Mouse (Mus musculus) midbrain, embryonic 15.5 days (tissue): ENCODE results near the gene Gabrb1. TPM values are rescaled to one million over a fixed set of nuclear protein-coding genes. Genes with fewer than 3 reads are reported as not detected.

ENCODE experiments used
- ATAC-seq: fragments of 200-750 bp; cut with Nextera tagmentation; replicated peaks from 2 replicates; pipeline ENCODE4 v1.8.0; 2017; ENCODE audit warnings: moderate TSS enrichment
- H3K27ac ChIP-seq: fragments of 300-500 bp; sonication (generic); 2 replicates; pipeline ENCODE4 v1.5.1; 2015; ENCODE audit warnings: mild to moderate bottlenecking, inconsistent platforms
- H3K27me3 ChIP-seq: fragments of 300-500 bp; sonication (generic); replicated peaks from 2 replicates; pipeline ENCODE4 v1.6.1; 2015; ENCODE audit warnings: inconsistent platforms
- H3K36me3 ChIP-seq: fragments of 300-500 bp; sonication (generic); replicated peaks from 2 replicates; pipeline ENCODE4 v1.6.1; 2015; ENCODE audit warnings: inconsistent platforms
- H3K4me1 ChIP-seq: fragments of 300-500 bp; sonication (generic); 2 replicates; pipeline ENCODE4 v1.6.1; 2015; ENCODE audit warnings: inconsistent platforms
- H3K4me2 ChIP-seq: fragments of 300-500 bp; sonication (generic); 2 replicates; pipeline ENCODE4 v1.6.1; 2015; ENCODE audit warnings: inconsistent platforms, mild to moderate bottlenecking, moderate library complexity
- H3K4me3 ChIP-seq: fragments of 300-500 bp; sonication (generic); 2 replicates; pipeline ENCODE4 v1.5.1; 2015; ENCODE audit warnings: mild to moderate bottlenecking, inconsistent platforms
- H3K9ac ChIP-seq: fragments of 300-500 bp; sonication (generic); 2 replicates; pipeline ENCODE4 v1.6.1; 2015; ENCODE audit warnings: mild to moderate bottlenecking, inconsistent platforms
- H3K9me3 ChIP-seq: fragments of 300-500 bp; sonication (generic); 2 replicates; pipeline ENCODE4 v1.6.1; 2016; ENCODE audit warnings: inconsistent platforms
- WGBS: fragments of 180-500 bp; shearing (Covaris S2); methylation state at CpG from one replicate; pipeline ENCODE4 v1.1.7; 2015; ENCODE audit warnings: mixed read lengths; 5-methylcytosine and 5-hydroxymethylcytosine counted together
- polyA plus RNA-seq: library from polyadenylated mRNA; unstranded; fragments of >200 nt; fragmentation: Nextera tagmentation; extraction: Ambion mirVana; gene quantifications from 2 replicates; pipeline ENCODE4 v1.2.1, GENCODE M21; 2015

The Gabrb1 gene
- polyA plus RNA-seq, 1 experiment from 2014 or later = 32.8 TPM

DNA sequence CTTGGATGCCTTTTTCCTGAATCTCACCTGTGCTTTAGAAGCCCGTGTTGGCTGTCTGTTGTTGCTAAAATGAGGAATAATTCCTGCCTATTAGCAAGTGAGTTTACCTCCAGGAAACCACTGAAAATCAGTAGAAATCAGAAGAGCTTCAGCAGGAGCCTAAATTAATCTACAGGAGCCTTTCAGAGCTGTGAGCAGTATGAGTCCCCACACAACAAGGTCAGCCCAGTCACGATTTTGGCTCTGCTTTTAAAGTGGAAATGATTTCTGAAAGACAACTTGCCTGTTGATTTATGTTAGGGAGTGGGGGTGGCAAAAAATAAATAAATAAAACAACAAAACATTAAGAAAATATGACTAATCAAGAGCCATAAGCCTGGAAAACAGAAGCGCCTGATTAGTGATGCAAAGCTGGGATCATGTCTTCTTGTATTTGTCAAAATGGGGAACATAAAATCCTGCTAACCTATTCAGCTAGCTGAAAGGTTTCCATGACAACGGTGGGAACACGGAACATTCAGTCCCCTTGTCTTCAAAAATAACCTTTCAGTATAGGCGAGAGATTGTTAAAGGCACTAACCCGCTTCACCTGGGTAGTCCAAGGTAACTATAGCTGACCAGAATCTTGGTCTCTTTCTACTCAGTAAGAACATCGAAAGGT is 312.4 kb downstream of the Gabrb1 start:
- Histone ChIP-seq H3K36me3 (no peaks in the 10 kb centered on the region), H3K4me3 (no peak overlapping the region), H3K4me1 (peaks cover 21% of the 10 kb centered on the region), H3K9ac (no peak overlapping the region), H3K27ac (peak overlapping the region; percentile 77), H3K4me2 (peak overlapping the region; percentile 4; the same call in 1 of the 2 replicates), H3K9me3 (no peaks in the 10 kb centered on the region), H3K27me3 (no peaks in the 10 kb centered on the region)
- ATAC-seq = peak; percentile 73
- WGBS = 29% methylated on average over 8 of the region's 8 CpGs

DNA sequence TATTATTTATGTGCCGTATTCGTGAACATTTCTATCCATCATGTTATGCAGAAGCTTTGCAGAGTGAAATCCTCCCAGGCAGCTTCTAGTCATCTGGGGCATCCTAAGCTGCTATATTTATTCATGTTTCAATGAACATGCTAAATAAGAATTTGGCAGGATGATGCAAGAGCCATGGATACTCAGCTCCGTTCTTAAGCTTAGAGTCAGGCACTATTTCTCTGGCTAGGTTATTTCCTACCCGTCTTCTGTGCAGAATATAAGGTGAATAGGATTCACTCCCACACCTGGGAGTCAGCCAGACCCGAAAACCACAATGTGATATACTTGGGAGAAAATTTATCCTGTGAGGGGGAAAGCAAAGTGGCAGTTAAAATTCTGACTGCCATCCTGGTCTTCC is 314.9 kb downstream of the Gabrb1 start:
- 50% methylated on average over 5 of the region's 5 CpGs for WGBS
- Histone ChIP-seq H3K36me3 (no peaks in the 10 kb centered on the region), H3K27me3 (no peaks in the 10 kb centered on the region), H3K9me3 (no peaks in the 10 kb centered on the region), H3K4me2 (no peak overlapping the region), H3K4me1 (peaks cover 29% of the 10 kb centered on the region), H3K4me3 (no peak overlapping the region), H3K9ac (no peak overlapping the region), H3K27ac (peak overlapping the region; percentile 63; the same call in 1 of the 2 replicates)
- ATAC-seq = 0 out of 2 replicates have a peak, but pooled peaks have one; percentile 3

DNA sequence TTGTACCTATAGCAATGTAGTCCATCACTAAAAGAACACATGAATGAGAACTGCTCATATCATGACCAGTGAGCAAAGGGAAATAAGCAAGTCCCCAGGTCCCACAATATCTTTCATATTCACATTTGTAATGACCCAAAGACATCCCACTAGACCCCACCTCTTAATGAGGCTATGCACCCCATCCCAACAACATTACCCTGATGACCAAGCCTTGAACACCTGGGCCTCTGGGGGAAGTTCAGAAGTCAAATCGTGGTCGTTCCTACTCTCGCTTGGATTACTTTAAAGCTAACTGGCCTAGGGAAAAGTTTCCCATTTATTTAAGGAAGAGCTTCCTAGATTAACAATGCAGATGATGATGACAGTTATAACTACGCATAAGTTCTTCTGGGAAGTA is 318.2 kb downstream of the Gabrb1 start:
- Histone ChIP-seq H3K4me1 (peaks cover 14% of the 10 kb centered on the region), H3K27ac (peak overlapping the region; percentile 74), H3K4me2 (peak overlapping the region; percentile 4; the same call in 1 of the 2 replicates), H3K9me3 (no peaks in the 10 kb centered on the region), H3K27me3 (no peaks in the 10 kb centered on the region), H3K4me3 (no peak overlapping the region), H3K36me3 (no peaks in the 10 kb centered on the region), H3K9ac (no peak overlapping the region)
- peak; percentile 1; the same call in 1 of the 2 replicates for ATAC-seq
- WGBS = 56% methylated on average over 4 of the region's 4 CpGs

DNA sequence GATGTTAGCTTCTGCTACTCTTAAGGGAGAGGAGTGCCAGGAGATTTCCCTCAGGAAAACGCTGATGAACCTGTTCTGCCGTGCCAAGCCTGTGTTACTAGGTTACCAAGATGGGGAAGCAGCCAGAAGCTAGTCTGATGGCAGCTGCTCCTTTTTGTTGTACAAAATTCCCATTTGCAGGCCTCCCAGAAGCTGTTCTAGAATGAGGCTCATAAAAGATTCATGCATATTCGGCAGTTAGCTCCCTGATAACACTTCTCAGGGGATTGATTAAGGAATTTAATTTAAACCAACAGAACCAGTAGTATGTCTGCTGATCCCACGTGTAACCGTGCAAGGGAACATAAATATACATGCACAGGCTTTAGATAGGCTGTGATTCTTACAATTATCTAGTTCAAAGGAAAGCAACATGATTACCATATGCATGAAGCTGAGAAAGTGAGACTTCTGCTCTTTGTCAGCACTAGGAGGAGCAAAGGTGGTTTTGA is 318.7 kb downstream of the Gabrb1 start:
- Histone ChIP-seq H3K4me2 (peak overlapping the region; percentile 4; the same call in 1 of the 2 replicates), H3K9me3 (no peaks in the 10 kb centered on the region), H3K36me3 (no peaks in the 10 kb centered on the region), H3K4me3 (no peak overlapping the region), H3K4me1 (peaks cover 14% of the 10 kb centered on the region), H3K27ac (peak overlapping the region; percentile 74), H3K27me3 (no peaks in the 10 kb centered on the region), H3K9ac (no peak overlapping the region)
- ATAC-seq = peak; percentile 96
- WGBS = 11% methylated on average over 5 of the region's 5 CpGs

DNA sequence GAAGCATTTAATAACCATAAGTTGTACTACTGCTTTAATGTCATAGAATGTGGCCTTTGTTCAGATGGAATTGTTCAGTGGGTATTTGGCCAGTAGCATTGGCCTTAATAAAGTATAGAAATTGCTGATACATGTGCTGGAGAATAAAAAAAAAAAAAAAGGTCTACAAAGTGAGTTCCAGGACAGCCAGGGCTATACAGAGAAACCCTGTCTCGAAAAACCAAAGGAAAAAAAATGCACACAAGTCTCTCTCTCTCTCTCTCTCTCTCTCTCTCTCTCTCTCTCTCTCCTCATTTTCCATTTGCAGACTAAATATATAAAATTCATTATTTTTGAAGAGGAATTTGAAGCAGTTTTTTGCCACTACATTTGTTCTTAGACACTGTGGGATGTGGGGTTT is 328.6 kb downstream of the Gabrb1 start:
- WGBS = 43% methylated on average over 1 of the region's 1 CpGs
- H3K27ac ChIP-seq = peak overlapping the region; percentile 26; the same call in 1 of the 2 replicates
- peak; percentile 48; the same call in 1 of the 2 replicates for ATAC-seq

DNA sequence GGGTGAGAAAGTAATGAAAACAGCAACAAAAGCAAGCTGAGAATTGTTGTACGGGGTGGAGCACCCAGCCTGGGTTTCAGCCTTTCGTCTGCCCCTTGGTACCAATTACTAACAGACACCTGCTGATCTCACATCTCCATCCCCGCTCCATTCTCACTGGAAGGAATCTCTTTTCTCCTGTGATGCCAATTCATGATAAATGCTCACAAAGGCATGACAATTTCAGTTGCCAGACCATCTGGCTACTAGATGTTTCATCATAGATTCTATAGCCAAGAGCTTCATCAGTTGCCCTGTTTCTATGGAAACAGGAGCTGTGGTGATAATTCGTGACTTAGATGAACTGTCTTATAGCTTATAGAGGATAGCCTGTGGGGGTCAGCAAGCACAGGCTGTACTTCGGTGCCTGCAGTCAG is 329.1 kb downstream of the Gabrb1 start:
- Histone ChIP-seq H3K27ac (peak overlapping the region; percentile 26), H3K4me3 (no peak overlapping the region), H3K36me3 (no peaks in the 10 kb centered on the region), H3K4me2 (no peak overlapping the region), H3K4me1 (peaks cover 6% of the 10 kb centered on the region), H3K9ac (no peak overlapping the region), H3K27me3 (no peaks in the 10 kb centered on the region), H3K9me3 (no peaks in the 10 kb centered on the region)
- peak; percentile 84 for ATAC-seq
- WGBS = 26% methylated on average over 5 of the region's 5 CpGs

More for the DNA sequence above, 328.6 kb downstream of the Gabrb1 start:
- no peak overlapping the region for H3K4me3 ChIP-seq
- H3K27me3 ChIP-seq = no peaks in the 10 kb centered on the region
- no peak overlapping the region for H3K9ac ChIP-seq
- no peaks in the 10 kb centered on the region for H3K9me3 ChIP-seq
- H3K36me3 ChIP-seq = no peaks in the 10 kb centered on the region
- H3K4me2 ChIP-seq = no peak overlapping the region
- peaks cover 6% of the 10 kb centered on the region for H3K4me1 ChIP-seq

DNA sequence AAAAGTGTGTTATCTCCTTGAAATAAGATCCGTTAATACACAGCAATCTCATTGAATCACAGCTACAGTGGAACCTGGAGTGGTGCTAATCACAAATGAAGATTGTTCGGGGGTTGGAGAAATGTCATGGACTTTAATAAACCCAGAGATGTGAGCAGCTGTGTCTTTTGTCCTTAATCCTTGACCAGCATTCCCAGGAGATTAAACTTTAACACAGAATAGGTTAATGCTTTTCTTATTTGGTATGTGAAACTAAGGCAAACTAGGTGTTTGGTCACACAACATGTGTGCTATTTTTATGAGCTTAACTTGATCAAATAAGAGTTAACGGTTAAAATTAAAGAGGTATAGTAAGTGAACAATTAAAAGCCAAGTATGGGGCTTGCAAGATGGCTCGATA is 341.6 kb downstream of the Gabrb1 start:
- Histone ChIP-seq H3K27ac (no peak overlapping the region), H3K4me3 (no peak overlapping the region), H3K36me3 (no peaks in the 10 kb centered on the region), H3K9ac (no peak overlapping the region), H3K27me3 (no peaks in the 10 kb centered on the region), H3K4me2 (no peak overlapping the region), H3K9me3 (no peaks in the 10 kb centered on the region), H3K4me1 (no peaks in the 10 kb centered on the region)
- ATAC-seq = no peak
- WGBS = 56% methylated on average over 4 of the region's 4 CpGs

DNA sequence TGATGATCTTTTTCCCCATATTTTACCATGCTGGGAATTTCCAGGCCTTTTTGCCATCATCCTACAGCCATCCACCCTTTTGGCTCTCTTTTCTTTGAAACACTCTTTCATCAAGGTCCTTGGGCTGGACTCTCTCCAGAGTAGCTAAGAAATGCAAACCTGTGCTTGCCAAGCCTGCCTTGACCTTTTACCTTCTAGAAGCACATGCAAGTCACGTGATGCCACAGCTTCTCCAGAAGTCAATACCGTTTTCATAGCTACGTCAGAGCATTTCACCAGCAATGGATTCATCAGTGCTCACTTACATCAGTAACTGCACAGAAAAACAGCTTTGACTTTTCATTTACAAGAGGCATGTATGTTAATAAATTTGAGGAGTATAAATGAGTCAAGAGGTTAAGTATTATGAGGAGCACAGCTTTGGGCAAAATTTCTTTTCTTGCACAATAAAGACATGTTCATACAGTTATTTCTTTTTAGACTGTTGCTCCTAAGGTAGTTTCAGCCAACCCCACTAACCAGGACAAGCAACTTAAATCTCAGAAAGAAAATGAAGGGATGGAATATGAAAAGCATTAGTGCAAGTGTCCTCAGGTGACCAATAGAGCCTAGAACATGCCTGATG is 346.0 kb downstream of the Gabrb1 start:
- WGBS = 88% methylated on average over 3 of the region's 3 CpGs
- Histone ChIP-seq H3K4me2 (no peak overlapping the region), H3K36me3 (no peaks in the 10 kb centered on the region), H3K9me3 (no peaks in the 10 kb centered on the region), H3K4me1 (no peaks in the 10 kb centered on the region), H3K9ac (no peak overlapping the region), H3K27me3 (no peaks in the 10 kb centered on the region), H3K4me3 (no peak overlapping the region), H3K27ac (no peak overlapping the region)
- ATAC-seq = no peak

DNA sequence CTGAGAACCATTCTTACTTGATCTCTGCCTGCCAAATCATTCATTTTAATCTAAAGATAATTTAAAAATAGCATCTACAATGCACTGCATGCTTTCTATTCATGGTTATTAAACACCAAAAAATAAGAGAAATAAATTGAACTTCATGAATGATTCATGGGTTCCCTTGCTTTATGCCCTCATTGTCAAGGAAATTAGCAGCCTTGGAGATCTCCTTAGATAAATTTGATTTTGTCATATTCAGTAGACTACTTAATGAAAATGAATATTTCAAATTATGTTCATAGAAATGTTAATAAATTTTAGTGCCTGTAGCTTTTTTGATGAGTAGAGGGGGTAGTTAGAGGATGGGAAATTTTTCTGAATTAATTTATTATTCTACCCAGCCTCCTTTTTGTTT is 379.0 kb downstream of the Gabrb1 start:
- Histone ChIP-seq H3K9me3 (no peaks in the 10 kb centered on the region), H3K27ac (no peak overlapping the region), H3K4me2 (no peak overlapping the region), H3K4me1 (no peaks in the 10 kb centered on the region), H3K4me3 (no peak overlapping the region), H3K9ac (no peak overlapping the region), H3K36me3 (no peaks in the 10 kb centered on the region), H3K27me3 (no peaks in the 10 kb centered on the region)
- no peak for ATAC-seq

DNA sequence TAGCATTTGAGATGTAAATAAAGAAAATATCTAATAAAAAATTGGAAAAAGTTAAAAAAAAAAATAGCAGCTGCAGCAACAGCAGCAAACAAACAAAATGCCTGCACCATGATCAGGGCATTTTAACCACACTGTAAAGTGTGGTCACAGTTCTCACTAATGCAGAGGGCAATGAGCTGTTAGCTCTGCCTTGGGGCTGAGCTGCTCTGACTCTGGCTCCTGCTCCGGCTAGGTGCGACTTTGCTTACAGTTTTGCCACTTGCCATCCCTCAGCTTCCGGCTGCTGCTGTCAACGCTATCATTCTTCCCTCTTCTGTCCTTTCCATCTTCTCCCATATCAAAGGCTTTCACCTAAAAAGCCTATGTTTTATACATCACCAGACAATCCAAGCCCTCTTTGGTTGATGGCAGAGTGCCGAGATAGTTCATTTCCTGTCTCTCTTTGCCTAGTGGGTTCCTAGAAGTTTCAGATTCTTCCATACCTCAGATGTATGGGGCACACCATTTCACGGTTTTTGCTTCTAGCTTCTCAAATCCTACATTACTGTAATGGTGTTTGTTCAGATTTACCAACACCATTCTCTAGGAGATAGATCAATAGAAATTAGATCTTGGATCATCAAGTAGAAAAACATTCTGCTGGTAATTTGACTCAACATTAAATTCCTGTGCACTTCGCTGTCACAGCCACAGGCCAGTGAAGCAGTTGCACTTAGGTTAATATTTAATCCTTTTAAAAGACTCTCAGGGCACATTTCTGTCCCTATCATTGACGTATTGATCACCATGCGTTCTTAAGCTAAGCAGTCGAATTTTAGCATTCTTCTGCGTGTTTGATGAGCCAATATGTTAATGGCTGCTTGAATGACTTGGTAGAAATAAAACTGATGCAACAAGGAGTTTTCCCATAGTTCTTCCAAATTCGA is 385.6 kb downstream of the Gabrb1 start:
- H3K27me3 ChIP-seq = no peaks in the 10 kb centered on the region
- no peak overlapping the region for H3K4me3 ChIP-seq
- H3K4me1 ChIP-seq = no peaks in the 10 kb centered on the region
- no peaks in the 10 kb centered on the region for H3K9me3 ChIP-seq
- no peaks in the 10 kb centered on the region for H3K36me3 ChIP-seq
- H3K4me2 ChIP-seq = no peak overlapping the region
- no peak overlapping the region for H3K27ac ChIP-seq
- ATAC-seq = no peak
- WGBS = 89% methylated on average over 12 of the region's 12 CpGs
- H3K9ac ChIP-seq = no peak overlapping the region

DNA sequence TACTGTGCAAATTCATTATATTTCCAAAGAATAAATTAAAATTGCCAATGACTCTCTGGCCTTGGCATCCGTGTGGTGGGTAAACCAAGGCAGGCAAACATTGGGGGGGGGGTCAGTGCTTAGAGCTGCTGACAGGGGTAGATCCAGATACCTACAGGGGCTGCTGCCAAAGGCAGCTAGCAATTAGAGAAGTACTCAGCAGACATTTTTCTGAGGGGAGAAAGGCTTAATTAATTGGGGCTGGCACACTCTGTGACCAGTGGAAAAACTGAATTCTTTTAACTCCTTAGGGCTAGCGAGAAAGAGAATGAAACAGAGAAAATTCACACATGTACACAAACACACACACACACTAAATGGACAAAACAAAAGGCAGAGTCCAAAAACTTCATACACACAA is 388.3 kb downstream of the Gabrb1 start:
- WGBS = 75% methylated on average over 2 of the region's 2 CpGs
- no peak overlapping the region for H3K9ac ChIP-seq
- no peak overlapping the region for H3K27ac ChIP-seq
- no peaks in the 10 kb centered on the region for H3K4me1 ChIP-seq
- no peak overlapping the region for H3K4me2 ChIP-seq
- no peak for ATAC-seq
- H3K9me3 ChIP-seq = no peaks in the 10 kb centered on the region
- no peaks in the 10 kb centered on the region for H3K27me3 ChIP-seq
- no peaks in the 10 kb centered on the region for H3K36me3 ChIP-seq
- H3K4me3 ChIP-seq = no peak overlapping the region

DNA sequence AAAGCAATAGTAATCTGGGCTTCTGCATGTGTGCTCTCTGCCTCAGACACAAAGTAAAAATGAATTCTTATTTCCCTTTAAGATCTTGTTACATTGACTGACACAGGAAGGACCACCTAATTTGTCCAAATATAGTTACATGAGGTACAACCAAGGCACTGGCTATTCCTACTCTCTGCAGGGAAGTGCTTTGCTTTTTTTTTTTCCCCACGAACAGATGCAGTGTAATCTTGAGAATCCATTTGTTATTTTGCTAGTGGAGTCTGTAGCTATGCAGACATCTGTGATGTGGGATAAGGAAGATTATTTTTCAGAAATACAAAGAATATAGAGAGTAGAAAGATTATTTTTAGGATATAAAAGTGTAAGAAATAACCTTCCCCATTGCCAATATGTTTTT is 406.2 kb downstream of the Gabrb1 start:
- 66% methylated on average over 1 of the region's 1 CpGs for WGBS
- Histone ChIP-seq H3K4me3 (no peak overlapping the region), H3K4me2 (no peak overlapping the region), H3K9ac (no peak overlapping the region), H3K4me1 (no peaks in the 10 kb centered on the region), H3K27me3 (no peaks in the 10 kb centered on the region), H3K27ac (no peak overlapping the region), H3K9me3 (no peaks in the 10 kb centered on the region), H3K36me3 (no peaks in the 10 kb centered on the region)
- no peak for ATAC-seq
